Mouse (Mus musculus) CD4-positive, CD25-positive, alpha-beta regulatory T cell (primary cell): ENCODE results near the gene Lck. TPM values are rescaled to one million over a fixed set of nuclear protein-coding genes. Genes with fewer than 3 reads are reported as not detected.

Experiments used
- polyA plus RNA-seq: library from polyadenylated mRNA; unstranded; fragments of 100-300 nt; shearing (Covaris generic); gene quantifications from one replicate; pipeline ENCODE4 v1.2.1, GENCODE M21; 2017

Gene Lck
- 1,521 TPM for polyA plus RNA-seq

DNA sequence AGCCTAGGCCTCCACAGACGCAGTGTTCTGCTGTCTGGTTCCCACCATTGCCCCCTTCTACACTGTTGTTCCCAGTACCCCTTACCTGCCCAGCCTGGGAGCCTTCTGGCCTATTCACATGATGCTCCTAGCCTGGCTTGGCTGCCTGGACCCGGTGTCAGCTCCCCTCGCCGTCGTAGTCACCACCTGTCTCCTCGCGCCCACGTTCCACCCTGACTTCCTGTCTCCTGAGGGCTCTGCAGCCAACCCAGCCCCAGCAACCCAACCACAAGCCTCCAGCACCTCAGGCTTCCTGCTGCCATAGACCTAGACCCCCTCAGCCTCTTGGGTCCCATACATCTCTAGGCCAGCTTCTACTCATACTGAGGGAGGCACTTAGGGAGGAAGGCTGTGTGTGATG lies at the start of gene Lck:
Gene Lck (minus strand): TSS at position 212 of the 400 bp plus-strand sequence.

DNA sequence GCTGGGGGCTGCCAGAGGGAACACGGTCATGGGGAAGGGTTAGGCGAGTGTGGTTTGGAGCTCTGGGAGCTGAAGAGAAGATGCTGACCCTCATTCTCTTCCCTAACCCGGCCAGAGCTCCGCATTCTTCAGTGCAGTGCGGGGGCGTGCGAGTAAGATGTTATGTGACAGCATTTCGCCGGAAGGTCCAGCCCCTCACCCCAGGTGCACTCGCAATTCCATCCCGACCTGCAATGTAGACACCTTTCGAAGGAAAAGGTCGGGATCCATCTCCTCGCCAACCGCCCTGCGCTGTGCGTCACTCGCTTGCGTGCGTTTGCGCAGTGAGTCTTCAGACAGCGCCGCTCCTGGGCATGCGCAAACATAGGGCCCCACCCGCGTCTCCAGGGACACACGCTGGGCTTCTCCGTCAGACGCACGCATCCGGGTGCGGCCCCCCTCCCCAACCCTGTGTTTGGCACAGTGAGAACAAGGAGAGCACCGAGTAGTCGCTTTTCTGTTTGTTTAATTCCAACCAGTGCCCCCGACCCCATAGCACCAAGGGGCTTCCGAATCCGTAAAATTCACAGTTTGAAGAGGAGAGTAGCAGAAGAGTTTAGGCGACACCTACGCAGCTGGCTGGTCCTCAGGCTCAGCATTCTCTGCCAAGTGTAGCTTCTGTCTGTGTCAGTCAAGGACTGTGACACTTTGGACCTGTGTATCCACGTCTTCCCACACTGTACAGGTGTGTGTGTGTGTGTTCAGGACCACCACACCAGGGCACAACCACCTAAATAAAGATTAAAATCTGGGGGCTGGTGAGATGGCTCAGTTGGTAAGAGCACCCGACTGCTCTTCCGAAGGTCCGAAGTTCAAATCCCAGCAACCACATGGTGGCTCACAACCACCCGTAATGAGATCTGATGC lies 45.6 kb upstream of the Lck start, which contains the start of gene Iqcc:
Gene Iqcc (minus strand): TSS at position 314 of the 906 bp plus-strand sequence.

DNA sequence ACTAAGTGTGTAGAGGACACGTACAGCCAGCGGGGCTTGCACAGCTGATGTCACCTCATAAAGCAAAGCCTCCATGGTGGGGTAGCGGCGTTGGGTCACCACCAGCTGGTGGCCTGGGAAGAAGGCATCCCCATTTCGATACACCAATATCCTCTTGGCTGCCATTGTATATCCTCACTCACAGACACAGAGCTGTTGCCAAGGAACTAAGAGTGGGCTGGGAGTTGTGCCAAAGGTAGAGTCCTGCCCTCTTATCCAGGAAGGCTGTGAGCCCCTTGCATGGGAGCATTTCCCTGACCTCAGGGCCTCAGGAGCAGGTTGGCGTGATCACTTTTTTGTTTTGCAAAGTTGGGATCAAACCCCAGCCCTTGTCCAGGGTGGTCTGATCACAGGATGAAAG lies 40.7 kb upstream of the Lck start, which contains the start of gene Dcdc2b:
Gene Dcdc2b (minus strand): TSS at position 165 of the 400 bp plus-strand sequence.

DNA sequence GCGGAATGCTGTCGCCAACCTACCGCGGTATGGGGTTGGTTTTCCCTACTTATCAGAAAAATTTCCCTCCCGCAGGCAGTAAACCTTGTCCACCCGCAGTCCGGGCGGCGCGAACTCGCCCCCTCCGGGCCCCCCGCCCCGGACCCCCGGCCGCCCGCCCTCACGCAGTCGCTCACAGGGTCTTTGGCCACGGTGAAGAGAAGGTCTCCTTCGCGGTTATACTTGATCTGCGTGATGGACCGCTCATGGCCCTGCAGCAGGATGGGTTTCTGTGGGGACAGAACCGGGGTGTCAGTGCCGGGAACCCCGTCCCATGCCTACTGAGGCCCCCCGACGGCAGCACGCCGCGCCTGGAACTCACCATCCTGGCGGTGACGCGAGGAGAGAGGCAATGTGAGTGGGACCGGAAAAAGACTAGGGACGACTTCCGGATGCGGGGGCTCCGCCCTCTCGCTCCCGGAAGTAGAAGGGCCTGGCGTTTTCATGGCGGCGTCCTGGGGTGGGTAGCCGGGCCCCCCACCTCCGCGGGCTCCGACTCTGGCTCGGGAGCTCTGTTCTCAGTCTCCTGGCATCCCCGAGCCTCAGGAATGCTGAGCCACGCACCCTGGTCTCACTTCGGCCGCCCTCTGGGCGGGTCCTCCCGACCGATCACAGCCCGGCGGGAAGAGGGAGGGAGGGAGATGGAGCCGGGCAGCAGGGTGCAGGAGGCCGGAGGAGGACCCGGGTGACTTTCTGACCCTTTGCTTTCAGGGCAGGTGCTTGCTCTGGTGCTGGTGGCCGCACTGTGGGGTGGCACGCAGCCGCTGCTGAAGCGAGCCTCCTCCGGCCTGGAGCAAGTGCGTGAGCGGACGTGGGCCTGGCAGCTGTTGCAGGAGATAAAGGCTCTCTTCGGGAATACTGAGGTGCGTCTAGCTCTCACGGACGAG lies 27.1 kb upstream of the Lck start, which contains the start of the genes Eif3i and Tmem234:
Gene Eif3i (minus strand): TSS at position 416 of the 926 bp plus-strand sequence.
Gene Tmem234 (plus strand): TSS at position 436 of the 926 bp plus-strand sequence.

DNA sequence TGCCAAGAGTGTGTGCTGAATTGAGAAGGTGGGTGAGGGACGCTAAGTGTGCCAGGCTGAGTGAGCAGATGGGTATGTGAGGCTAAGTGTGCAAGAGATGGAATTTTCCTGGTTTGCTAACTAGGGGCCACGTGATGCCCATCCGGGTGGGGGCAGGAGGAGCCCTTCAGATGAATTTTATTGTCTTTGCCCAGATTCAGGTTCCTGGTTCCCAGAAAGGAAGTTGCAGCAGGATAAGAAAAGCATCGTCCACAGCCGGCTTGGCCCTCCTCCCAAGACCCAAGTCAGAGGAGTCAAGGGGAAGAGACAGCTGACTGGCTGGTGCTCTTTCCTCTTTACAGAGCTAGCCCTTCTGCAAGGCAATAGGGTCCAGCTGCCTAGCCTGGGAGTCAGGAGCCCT lies 5.0 kb upstream of the Lck start, which contains the start of gene Fam167b:
Gene Fam167b (minus strand): TSS at position 84 of the 400 bp plus-strand sequence.

DNA sequence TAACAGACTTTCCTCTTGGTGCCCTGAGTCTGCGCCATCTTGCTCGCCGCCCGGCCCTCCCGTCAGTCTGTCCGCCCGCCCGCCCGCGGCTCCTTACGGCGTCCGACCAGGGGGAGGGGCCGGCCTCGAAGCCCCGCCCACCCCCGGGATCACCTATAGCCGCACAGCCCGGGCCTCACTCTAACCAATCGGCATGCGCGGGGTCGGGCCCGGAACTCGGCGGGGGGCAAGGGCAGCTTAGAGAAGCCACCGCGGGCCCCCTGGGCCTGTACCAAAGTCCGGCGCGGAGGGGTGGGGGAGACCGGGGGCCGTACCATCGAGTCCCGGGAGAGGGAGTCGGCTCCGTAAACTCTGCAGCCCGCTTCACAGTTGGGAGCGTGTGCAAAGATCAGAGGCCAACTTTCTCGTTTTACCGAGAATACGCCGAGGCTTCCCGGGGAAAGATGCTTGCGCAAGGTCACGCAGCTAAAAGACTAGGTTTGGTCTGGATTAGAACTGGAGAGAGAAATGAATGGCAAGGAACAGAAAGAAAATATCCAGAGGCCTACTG lies 30.8 kb downstream of the Lck start, which contains the start of gene Hdac1:
Gene Hdac1 (minus strand): TSS at position 122 of the 550 bp plus-strand sequence.

DNA sequence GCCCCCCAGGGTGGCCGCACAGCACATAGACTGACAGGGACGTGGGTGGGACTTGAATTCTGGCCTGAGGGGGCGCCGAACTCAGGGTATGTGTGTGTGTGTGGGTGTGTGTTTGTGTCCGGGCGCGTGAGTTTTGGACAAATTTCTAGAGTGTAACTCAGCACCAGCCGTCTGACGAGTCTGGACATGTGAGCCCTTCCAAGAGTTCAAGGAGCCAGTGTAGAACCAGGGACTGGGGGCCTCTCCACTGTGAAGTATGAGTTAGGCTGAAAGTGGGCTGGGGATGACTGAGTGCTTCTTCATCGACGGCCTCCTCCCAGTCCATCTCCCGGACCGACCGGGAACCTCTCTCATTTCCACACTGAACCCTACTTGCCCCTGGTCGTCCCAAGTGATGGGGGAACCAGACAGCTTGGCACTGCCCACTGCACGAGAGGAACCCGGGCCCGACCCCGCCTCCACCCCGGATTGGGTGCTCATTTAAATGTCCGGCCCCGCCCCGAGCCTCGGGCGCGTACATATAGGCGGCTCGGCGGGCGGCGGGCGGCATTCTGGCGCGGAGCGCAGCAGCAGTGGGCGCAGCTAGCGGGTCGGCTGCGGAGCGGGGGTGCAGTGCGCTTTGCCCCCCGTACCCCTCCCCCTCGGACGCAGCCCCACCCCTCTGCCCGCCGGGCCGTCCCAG lies 60.2 kb downstream of the Lck start, which contains the start of gene Marcksl1:
Gene Marcksl1 (plus strand): TSS at position 496 of the 682 bp plus-strand sequence.

Other genes starting within 250 kb of the Lck start
- 328 TPM for gene Rbbp4, start 238.3 kb downstream of the Lck start, polyA plus RNA-seq
- 66.5 TPM for gene Zbtb8os, start 237.9 kb downstream of the Lck start, polyA plus RNA-seq
- 9.9 TPM for gene Zbtb8a, start 195.5 kb downstream of the Lck start, polyA plus RNA-seq
- gene Zbtb8b, start 132.8 kb downstream of the Lck start, polyA plus RNA-seq = 0.36 TPM
- gene Bsdc1, start 112.1 kb downstream of the Lck start, polyA plus RNA-seq = 34.0 TPM
- not detected for gene Tssk3, start 82.6 kb downstream of the Lck start, polyA plus RNA-seq
- gene Fam229a, start 82.5 kb downstream of the Lck start, polyA plus RNA-seq = not detected
- gene Marcksl1, start 60.1 kb downstream of the Lck start, polyA plus RNA-seq = 33.6 TPM
- 329 TPM for gene Hdac1, start 30.9 kb downstream of the Lck start, polyA plus RNA-seq
- 0.36 TPM for gene Fam167b, start 4.9 kb upstream of the Lck start, polyA plus RNA-seq
- gene Eif3i, start 27.0 kb upstream of the Lck start, polyA plus RNA-seq = 163 TPM
- gene Tmem234, start 27.0 kb upstream of the Lck start, polyA plus RNA-seq = 227 TPM
- 7.7 TPM for gene Dcdc2b, start 40.6 kb upstream of the Lck start, polyA plus RNA-seq
- 41.4 TPM for gene Iqcc, start 45.5 kb upstream of the Lck start, polyA plus RNA-seq
- gene Ccdc28b, start 50.3 kb upstream of the Lck start, polyA plus RNA-seq = 22.7 TPM
- gene Txlna, start 67.4 kb upstream of the Lck start, polyA plus RNA-seq = 66.2 TPM
- gene Kpna6, start 99.1 kb upstream of the Lck start, polyA plus RNA-seq = 19.5 TPM
- 19.5 TPM for gene Tmem39b, start 123.2 kb upstream of the Lck start, polyA plus RNA-seq
- gene Khdrbs1, start 168.7 kb upstream of the Lck start, polyA plus RNA-seq = 181 TPM
- gene Ptp4a2, start 237.6 kb upstream of the Lck start, polyA plus RNA-seq = 443 TPM